Mouse (Mus musculus): ENCODE data around the gene Pla2g4a.
"Not testable (repeated sequence)": the region's sequence is repeated elsewhere in the genome, so short reads cannot be mapped to it uniquely, and the experiment has no call there.

Gene Pla2g4a

GRCm38 (mm10) chr1:149937825-149938224, 23.3 kb downstream of the Pla2g4a start:
- DNase-seq (ENCODE audit: low read depth, low spot score): no peak

GRCm38 (mm10) chr1:149929140-149929539, 31.9 kb downstream of the Pla2g4a start:
- no peak for DNase-seq (ENCODE audit: low read depth, low spot score)

- DNase-seq (ENCODE audit: low read depth, low spot score): not testable (repeated sequence)
Measured at GRCm38 (mm10) chr1:149923737-149924136, 37.4 kb downstream of the Pla2g4a start.

GRCm38 (mm10) chr1:149922219-149922618, 38.9 kb downstream of the Pla2g4a start:
- DNase-seq (ENCODE audit: low read depth, low spot score): no peak

GRCm38 (mm10) chr1:149921325-149921724, 39.8 kb downstream of the Pla2g4a start:
- DNase-seq (ENCODE audit: low read depth, low spot score): no peak

- no peak for DNase-seq (ENCODE audit: low read depth, low spot score)
Measured at GRCm38 (mm10) chr1:149919301-149919700, 41.8 kb downstream of the Pla2g4a start.

GRCm38 (mm10) chr1:149912984-149913383, 48.1 kb downstream of the Pla2g4a start:
- DNase-seq (ENCODE audit: low read depth, low spot score): no peak

- DNase-seq (ENCODE audit: low read depth, low spot score): no peak
Measured at GRCm38 (mm10) chr1:149911050-149911449, 50.0 kb downstream of the Pla2g4a start.

- DNase-seq (ENCODE audit: low read depth, low spot score): no peak
Measured at GRCm38 (mm10) chr1:149898001-149898625, 63.0 kb downstream of the Pla2g4a start.

- no peak for DNase-seq (ENCODE audit: low read depth, low spot score)
Measured at GRCm38 (mm10) chr1:149896590-149896989, 64.5 kb downstream of the Pla2g4a start.

- no peak for DNase-seq (ENCODE audit: low read depth, low spot score)
Measured at GRCm38 (mm10) chr1:149894940-149895339, 66.2 kb downstream of the Pla2g4a start.

GRCm38 (mm10) chr1:149893903-149894302, 67.2 kb downstream of the Pla2g4a start:
- DNase-seq (ENCODE audit: low read depth, low spot score): no peak

GRCm38 (mm10) chr1:149891057-149891456, 70.0 kb downstream of the Pla2g4a start:
- DNase-seq (ENCODE audit: low read depth, low spot score): no peak

GRCm38 (mm10) chr1:149882419-149883025, 78.6 kb downstream of the Pla2g4a start:
- no peak for DNase-seq (ENCODE audit: low read depth, low spot score)

- no peak for DNase-seq (ENCODE audit: low read depth, low spot score)
Measured at GRCm38 (mm10) chr1:149878175-149878574, 82.9 kb downstream of the Pla2g4a start.

- no peak for DNase-seq (ENCODE audit: low read depth, low spot score)
Measured at GRCm38 (mm10) chr1:149876502-149876901, 84.6 kb downstream of the Pla2g4a start.

- DNase-seq (ENCODE audit: low read depth, low spot score): no peak
Measured at GRCm38 (mm10) chr1:149871625-149872024, 89.5 kb downstream of the Pla2g4a start.

- no peak for DNase-seq (ENCODE audit: low read depth, low spot score)
Measured at GRCm38 (mm10) chr1:149867323-149867722, 93.8 kb downstream of the Pla2g4a start.

- DNase-seq (ENCODE audit: low read depth, low spot score): no peak
Measured at GRCm38 (mm10) chr1:149866202-149866601, 94.9 kb downstream of the Pla2g4a start.

- DNase-seq (ENCODE audit: low read depth, low spot score): no peak
Measured at GRCm38 (mm10) chr1:149862801-149863200, 98.3 kb downstream of the Pla2g4a start.

- DNase-seq (ENCODE audit: low read depth, low spot score): no peak
Measured at GRCm38 (mm10) chr1:149862181-149862580, 98.9 kb downstream of the Pla2g4a start.

GRCm38 (mm10) chr1:149861543-149861942, 99.5 kb downstream of the Pla2g4a start:
- DNase-seq (ENCODE audit: low read depth, low spot score): no peak

- no peak for DNase-seq (ENCODE audit: low read depth, low spot score)
Measured at GRCm38 (mm10) chr1:149858734-149859133, 102.4 kb downstream of the Pla2g4a start.
